Mouse (Mus musculus): ENCODE measurements at regions not wholly inside any gene's neighbourhood (a gene's known extent, or its start where the extent isn't known, plus 50 kb on each side); places are given as distances from the start of the nearest gene placed in this dataset.

GRCm38 (mm10) chr15:59171120-59171519 is 282.0 kb downstream of the Gm49356 start:
- no peak for DNase-seq

GRCm38 (mm10) chr15:59173452-59174245 is 284.6 kb downstream of the Gm49356 start:
- DNase-seq, result no peak

- no peak for DNase-seq
These were observed 285.2 kb downstream of the Gm49356 start for GRCm38 (mm10) chr15:59174246-59174751.

GRCm38 (mm10) chr15:59174893-59175531 is 285.9 kb downstream of the Gm49356 start:
- DNase-seq, result no peak

DNA sequence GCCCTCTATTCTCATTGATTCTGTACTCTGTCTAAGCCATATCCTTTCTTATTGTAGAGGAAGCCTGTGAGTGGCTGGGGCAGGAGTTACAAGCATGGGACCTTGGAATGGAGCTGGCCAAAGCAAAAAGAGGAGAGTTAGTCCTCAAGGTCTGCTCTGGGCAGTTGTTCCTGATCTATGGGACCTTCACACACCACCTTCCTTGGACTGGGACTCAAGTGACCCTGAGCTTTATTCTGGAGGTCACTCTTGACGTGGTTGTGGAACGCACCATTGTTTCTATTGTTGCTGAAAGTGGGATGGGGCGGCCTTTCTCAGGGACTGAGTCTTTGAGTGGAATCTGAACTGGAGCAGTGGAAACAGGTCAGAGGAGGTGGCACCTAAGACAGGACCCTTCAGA is 291.0 kb downstream of the Gm49356 start:
- DNase-seq, result no peak

GRCm38 (mm10) chr15:59184461-59184860 is 295.4 kb downstream of the Gm49356 start:
- no peak for DNase-seq

- no peak for DNase-seq
These were observed 298.5 kb downstream of the Gm49356 start for GRCm38 (mm10) chr15:59187566-59187965.

- peak in 1 of 2 experiments; percentile 22 for DNase-seq
These were observed 299.3 kb downstream of the Gm49356 start for GRCm38 (mm10) chr15:59188371-59188770.

- no peak for DNase-seq
These were observed 301.4 kb downstream of the Gm49356 start for GRCm38 (mm10) chr15:59190511-59190910.

DNA sequence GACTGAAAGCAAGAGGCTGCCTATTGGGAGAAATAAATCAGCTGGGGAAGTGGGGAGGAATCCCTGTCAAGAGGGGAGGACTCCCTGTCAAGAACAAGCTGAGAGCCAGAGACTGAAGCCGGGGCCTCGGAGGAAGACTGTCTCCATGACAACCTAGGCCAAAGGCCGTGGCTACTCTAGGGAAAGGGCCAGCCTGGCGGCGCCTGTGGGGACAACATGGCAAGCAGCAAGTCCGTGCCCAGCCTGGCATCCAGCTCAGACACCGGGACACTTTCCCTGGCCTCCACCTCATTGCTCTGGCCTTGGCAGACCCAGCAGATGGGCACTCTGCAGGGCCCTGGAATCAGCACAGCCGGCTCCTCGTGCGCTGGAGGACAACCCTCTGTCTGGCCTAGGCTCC is 305.3 kb downstream of the Gm49356 start:
- DNase-seq, result peak; percentile 97

GRCm38 (mm10) chr15:59196351-59196750 is 307.3 kb downstream of the Gm49356 start:
- no peak for DNase-seq

DNA sequence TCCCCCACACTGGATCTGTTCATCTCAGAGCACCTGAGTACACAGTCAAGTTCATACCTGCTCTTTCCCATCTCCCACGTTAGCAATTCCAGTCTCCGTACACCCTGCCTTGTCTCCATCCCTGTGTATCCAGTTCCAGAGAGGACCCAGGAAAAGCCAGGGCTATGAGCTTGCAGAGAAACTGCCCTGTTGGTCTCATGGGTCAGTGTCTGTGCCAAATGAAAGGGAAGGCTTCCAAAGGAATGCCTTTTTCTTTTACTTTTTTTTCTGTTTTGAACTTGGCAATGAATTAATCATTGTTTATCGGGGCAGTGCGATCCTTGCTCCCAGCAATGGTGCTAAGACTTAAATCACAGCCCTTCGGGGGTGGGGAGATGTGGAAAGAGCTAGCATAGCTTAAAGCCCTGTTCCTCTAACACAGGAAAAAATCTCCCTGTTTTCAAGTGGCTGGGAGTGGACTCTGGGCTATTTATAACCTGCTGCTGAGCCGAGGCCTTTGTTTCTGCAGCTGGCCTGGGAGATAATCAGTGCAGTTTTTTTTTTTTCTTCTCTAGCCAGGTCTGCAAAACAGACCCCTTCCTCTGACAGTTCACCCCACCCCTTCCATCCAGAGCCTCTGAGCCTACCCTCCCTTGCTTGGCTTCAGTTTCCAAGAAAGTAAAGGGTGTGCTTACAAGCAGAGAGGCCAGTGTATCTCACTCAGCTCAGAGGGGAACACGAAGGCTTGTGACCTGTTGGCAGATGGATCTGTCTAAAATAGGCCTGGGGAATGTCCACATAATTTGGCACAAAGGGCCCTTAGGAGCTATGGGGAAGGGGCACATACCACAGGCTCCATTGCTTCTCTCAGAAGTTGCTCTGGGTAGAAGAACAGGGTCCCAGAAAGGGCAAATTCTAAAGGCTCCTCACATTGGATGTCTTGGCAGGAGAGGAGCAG is 308.6 kb downstream of the Gm49356 start:
- DNase-seq, result no peak

- DNase-seq, result no peak
These were observed 312.3 kb downstream of the Gm49356 start for GRCm38 (mm10) chr15:59201386-59201785.

DNA sequence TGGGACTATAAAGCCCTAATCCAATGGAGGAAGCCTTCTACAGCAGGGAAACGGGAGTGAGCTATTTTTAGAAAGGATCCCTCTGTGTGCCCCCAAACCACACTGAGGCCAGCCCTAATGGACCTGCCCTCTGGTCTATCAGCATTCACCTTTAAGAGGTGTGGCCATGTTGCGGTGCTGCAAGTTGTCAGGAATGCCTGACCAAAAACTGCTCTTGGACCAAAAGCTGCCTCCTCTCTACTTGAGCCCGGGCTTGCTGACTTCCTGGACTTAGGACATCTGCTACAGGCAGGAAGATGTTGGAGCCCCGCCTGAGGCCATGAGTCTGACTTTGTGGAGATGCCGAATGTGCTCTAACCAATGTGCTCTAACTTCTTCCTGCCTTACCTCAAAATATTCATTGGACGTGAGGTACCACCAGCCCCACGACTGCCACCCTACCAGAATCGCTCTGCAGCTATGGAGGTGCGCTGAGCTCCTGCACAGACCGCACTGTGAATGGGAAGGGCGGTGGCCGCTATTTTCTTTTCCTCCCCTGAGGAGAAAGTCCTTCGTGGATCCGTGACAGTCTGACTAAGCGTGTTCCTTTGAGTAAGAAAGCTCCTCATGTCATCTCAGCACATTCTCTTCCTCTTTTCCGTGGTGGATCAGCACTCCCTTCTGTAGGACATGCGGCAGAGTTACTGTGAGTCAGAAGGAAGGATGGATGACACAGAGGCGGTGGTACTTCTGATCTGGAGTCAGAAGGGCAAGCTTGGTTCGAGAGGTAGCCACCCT is 313.0 kb downstream of the Gm49356 start:
- peak in 1 of 2 experiments; percentile 24 for DNase-seq

- DNase-seq, result no peak
These were observed 314.2 kb downstream of the Gm49356 start for GRCm38 (mm10) chr15:59203097-59203849.

DNA sequence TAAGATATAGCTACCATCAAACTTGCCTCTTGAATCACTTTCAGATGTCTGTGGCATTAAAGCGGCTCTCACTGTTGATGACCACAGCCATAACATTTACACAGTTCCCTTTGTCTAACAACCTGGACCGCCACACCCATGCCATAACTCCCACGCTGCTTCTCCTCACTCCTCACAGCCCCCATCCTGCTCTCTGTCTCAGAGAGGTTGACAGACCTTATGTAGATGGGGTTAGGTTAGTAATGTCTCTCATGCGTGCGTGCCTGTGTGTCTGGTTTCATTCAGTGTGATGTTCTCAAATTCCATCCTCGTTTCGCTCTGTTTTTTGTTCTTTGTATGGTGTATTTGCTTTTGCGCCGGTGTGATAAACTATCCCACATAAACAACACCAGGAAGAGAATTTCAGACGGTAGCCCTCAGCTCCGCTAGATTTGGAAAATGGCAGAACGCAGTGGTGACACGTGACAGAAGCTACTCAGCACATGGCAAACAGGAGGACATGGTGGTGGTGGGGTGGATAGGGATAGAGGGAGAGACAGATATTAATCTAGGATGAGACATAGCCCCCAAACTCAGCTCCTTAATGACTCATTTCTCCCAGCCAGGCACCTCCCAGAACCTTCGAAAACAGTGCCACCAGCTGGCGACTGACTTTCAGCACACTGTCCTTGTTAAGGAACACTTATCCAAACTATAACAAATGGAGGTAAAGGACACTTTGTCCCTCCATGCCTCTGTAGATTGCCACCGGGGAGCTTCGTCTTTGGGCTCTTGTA is 314.9 kb downstream of the Gm49356 start:
- no peak for DNase-seq

DNA sequence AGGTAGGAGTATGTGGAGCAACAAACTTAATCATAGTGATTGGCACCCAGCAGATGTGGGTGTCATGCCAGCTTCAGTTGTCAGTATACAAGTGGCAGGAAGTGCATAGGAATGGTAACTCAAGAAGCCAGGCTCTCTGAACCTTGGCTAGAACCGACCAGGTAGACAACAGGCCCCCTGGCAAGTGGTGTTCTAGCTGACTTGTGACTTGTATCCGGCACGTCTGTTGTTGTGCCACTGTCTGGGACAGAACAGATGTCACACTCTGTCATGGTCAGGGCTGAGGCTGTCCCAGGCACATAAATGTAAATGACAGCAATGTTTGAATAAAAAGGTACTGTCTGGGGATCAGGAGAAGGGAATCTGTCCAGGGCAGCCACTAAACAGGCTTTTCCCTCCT is 316.0 kb downstream of the Gm49356 start:
- DNase-seq, result no peak

GRCm38 (mm10) chr15:59205544-59205943 is 316.4 kb downstream of the Gm49356 start:
- no peak for DNase-seq

- no peak for DNase-seq
These were observed 317.5 kb downstream of the Gm49356 start for GRCm38 (mm10) chr15:59206636-59207035.

DNA sequence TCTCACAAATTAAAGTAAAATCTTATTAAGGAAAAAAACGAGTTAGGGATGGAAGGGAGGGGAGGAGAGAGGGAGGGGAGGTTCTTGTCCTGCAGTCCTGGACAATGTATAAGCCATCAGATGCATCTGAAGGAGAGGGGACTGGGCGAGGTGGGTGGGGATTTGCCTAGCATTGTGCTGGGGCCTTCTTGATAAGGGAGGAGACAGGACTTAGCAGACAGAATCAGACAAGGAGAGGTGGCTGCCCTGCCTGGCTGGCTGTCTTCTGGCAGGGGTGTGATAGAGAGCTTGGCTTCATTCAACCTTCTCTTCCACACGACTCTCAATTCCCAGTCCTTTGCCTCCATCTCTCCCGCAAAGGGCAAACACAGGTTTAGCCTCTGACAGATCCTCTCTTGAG is 318.9 kb downstream of the Gm49356 start:
- no peak for DNase-seq

DNA sequence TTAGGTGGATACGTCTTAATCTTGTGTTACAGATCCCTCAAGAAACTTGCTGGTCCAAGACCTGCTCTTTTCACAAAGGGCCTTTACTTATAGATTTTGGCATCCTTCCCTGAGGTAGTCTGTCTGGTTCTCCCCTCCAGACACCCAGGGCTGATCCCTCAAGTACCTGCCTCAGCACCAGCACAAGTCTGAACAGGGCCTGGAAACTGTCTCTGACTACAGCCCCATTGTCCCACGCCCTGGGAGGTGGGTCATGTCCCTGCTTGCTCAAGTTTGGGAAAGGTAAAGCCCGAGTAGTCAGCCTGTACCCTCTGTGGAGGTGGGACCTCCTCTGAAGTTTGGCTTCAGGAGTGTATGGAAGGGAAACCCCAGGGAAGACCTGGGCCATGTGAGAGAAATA is 323.3 kb downstream of the Gm49356 start:
- no peak for DNase-seq

Data from cerebellum, postnatal 36 days (tissue).